Mouse (Mus musculus) kidney, adult 2 months (tissue): Measurements from ENCODE around the gene Grik5. TPM values are rescaled to one million over a fixed set of nuclear protein-coding genes. Genes with fewer than 3 reads are reported as not detected.

Source experiments
- DNase-seq: peaks from one replicate; pipeline ENCODE4 v3.0.0; 2021
- H3K27ac ChIP-seq: fragments of 200-500 bp; 2 replicates; pipeline ENCODE4 v1.5.1; 2012; ENCODE audit warnings: low read depth, low read length, control low read depth, inconsistent platforms; ENCODE audit not compliant: insufficient read depth
- H3K27me3 ChIP-seq: fragments of 200-500 bp; replicated peaks from 2 replicates; pipeline ENCODE4 v1.6.1; 2012; ENCODE audit warnings: mild to moderate bottlenecking, moderate library complexity, low read length, inconsistent platforms; ENCODE audit not compliant: control insufficient read depth, insufficient read depth
- H3K36me3 ChIP-seq: fragments of 200-500 bp; 2 replicates; pipeline ENCODE4 v1.6.1; 2012; ENCODE audit warnings: mild to moderate bottlenecking, moderate library complexity, low read length, inconsistent platforms; ENCODE audit not compliant: control insufficient read depth, insufficient read depth
- H3K4me1 ChIP-seq: fragments of 200-500 bp; 2 replicates; pipeline ENCODE4 v1.6.1; 2011; ENCODE audit warnings: low read length; ENCODE audit not compliant: control insufficient read depth, insufficient read depth
- H3K4me3 ChIP-seq: fragments of 200-500 bp; 2 replicates; pipeline ENCODE4 v1.5.1; 2011; ENCODE audit warnings: mild to moderate bottlenecking, low read depth, low read length, control low read depth; ENCODE audit not compliant: insufficient read depth
- CTCF ChIP-seq: fragments of 200-500 bp; conservative IDR thresholded peaks from 2 replicates; pipeline ENCODE4 v1.5.1; 2011; ENCODE audit warnings: low read depth, mild to moderate bottlenecking, control low read depth, low read length, moderate library complexity, mixed read lengths; ENCODE audit not compliant: insufficient read depth, insufficient read length
- POLR2A ChIP-seq: fragments of 200-500 bp; IDR thresholded peaks from one replicate; pipeline ENCODE4 v1.6.1; 2011; ENCODE audit warnings: low read depth, low read length, control low read depth
- whole genome bisulfite sequencing: fragments of 180-500 bp; shearing (Covaris S2); methylation state at CpG from one replicate; pipeline ENCODE4 v1.1.7; 2018; 5-methylcytosine and 5-hydroxymethylcytosine counted together
- polyA plus RNA-seq: library from polyadenylated mRNA; depleted of rRNA; stranded (reverse); fragments of >200 nt; gene quantifications from 2 replicates; pipeline ENCODE4 v1.2.3, GENCODE M21; 2012

Grik5 gene
- polyA plus RNA-seq, 1 experiment: 17.1 TPM

- no peak overlapping the region for H3K27ac ChIP-seq
- no peaks in the 10 kb centered on the region for H3K36me3 ChIP-seq
- H3K4me3 ChIP-seq: no peak overlapping the region
- no peaks in the 10 kb centered on the region for H3K27me3 ChIP-seq
- 74% methylated on average over 12 of the region's 12 CpGs for WGBS
- TF ChIP-seq POLR2A (no peak), CTCF (no peak)
- no peaks in the 10 kb centered on the region for H3K4me1 ChIP-seq
- DNase-seq: no peak
These were observed 37.2 kb upstream of the Grik5 start for GRCm38 (mm10) chr7:25109355-25109754.

GRCm38 (mm10) chr7:25106790-25107502, 34.8 kb upstream of the Grik5 start:
- Histone ChIP-seq H3K36me3 (no peaks in the 10 kb centered on the region), H3K27me3 (no peaks in the 10 kb centered on the region), H3K4me1 (no peaks in the 10 kb centered on the region), H3K4me3 (no peak overlapping the region), H3K27ac (no peak overlapping the region)
- peak; percentile 11 for DNase-seq
- TF ChIP-seq POLR2A (no peak), CTCF (no peak)
- WGBS: 32% methylated on average over 17 of the region's 17 CpGs

- WGBS: 14% methylated on average over 17 of the region's 17 CpGs
- peak; percentile 73 for DNase-seq
- H3K27ac ChIP-seq: no peak overlapping the region
- no peaks in the 10 kb centered on the region for H3K27me3 ChIP-seq
- no peaks in the 10 kb centered on the region for H3K4me1 ChIP-seq
- no peak overlapping the region for H3K4me3 ChIP-seq
- no peaks in the 10 kb centered on the region for H3K36me3 ChIP-seq
- TF ChIP-seq POLR2A (no peak), CTCF (peak; percentile 77)
These were observed 33.4 kb upstream of the Grik5 start for GRCm38 (mm10) chr7:25105411-25106160.

- no peak for DNase-seq
- TF ChIP-seq POLR2A (no peak), CTCF (no peak; the same call in 1 of the 2 replicates)
- H3K27ac ChIP-seq: no peak overlapping the region
- H3K4me1 ChIP-seq: no peaks in the 10 kb centered on the region
- H3K36me3 ChIP-seq: no peaks in the 10 kb centered on the region
- H3K27me3 ChIP-seq: no peaks in the 10 kb centered on the region
- 60% methylated on average over 4 of the region's 4 CpGs for WGBS
- no peak overlapping the region for H3K4me3 ChIP-seq
These were observed 27.4 kb upstream of the Grik5 start for GRCm38 (mm10) chr7:25099581-25099980.

GRCm38 (mm10) chr7:25098169-25098568, 26.0 kb upstream of the Grik5 start:
- Histone ChIP-seq H3K36me3 (no peaks in the 10 kb centered on the region), H3K27ac (no peak overlapping the region), H3K4me3 (no peak overlapping the region), H3K27me3 (no peaks in the 10 kb centered on the region), H3K4me1 (no peaks in the 10 kb centered on the region)
- TF ChIP-seq POLR2A (no peak), CTCF (no peak)
- WGBS: 68% methylated on average over 3 of the region's 3 CpGs
- DNase-seq: no peak

- TF ChIP-seq CTCF (no peak), POLR2A (no peak)
- whole genome bisulfite sequencing: 50% methylated on average over 10 of the region's 10 CpGs
- Histone ChIP-seq H3K4me1 (no peaks in the 10 kb centered on the region), H3K27me3 (no peaks in the 10 kb centered on the region), H3K27ac (no peak overlapping the region), H3K36me3 (no peaks in the 10 kb centered on the region), H3K4me3 (no peak overlapping the region)
- DNase-seq: no peak
These were observed 17.7 kb upstream of the Grik5 start for GRCm38 (mm10) chr7:25089875-25090274.

GRCm38 (mm10) chr7:25088968-25089367, 16.8 kb upstream of the Grik5 start:
- TF ChIP-seq POLR2A: no peak
- no peak for TF ChIP-seq CTCF
- DNase-seq: no peak
- H3K27me3 ChIP-seq: no peaks in the 10 kb centered on the region
- no peaks in the 10 kb centered on the region for H3K36me3 ChIP-seq
- 26% methylated on average over 11 of the region's 11 CpGs for WGBS
- H3K27ac ChIP-seq: no peak overlapping the region
- no peaks in the 10 kb centered on the region for H3K4me1 ChIP-seq
- H3K4me3 ChIP-seq: no peak overlapping the region

- no peak overlapping the region for H3K4me3 ChIP-seq
- TF ChIP-seq CTCF (no peak), POLR2A (no peak)
- no peak overlapping the region for H3K27ac ChIP-seq
- H3K27me3 ChIP-seq: no peaks in the 10 kb centered on the region
- WGBS: 40% methylated on average over 10 of the region's 10 CpGs
- H3K4me1 ChIP-seq: no peaks in the 10 kb centered on the region
- DNase-seq: no peak
- H3K36me3 ChIP-seq: no peaks in the 10 kb centered on the region
These were observed 16.4 kb upstream of the Grik5 start for GRCm38 (mm10) chr7:25088531-25088930.
